Mouse (Mus musculus) kidney, postnatal 0 days (tissue): ENCODE results near the gene Tnk2. TPM values are rescaled to one million over a fixed set of nuclear protein-coding genes. Genes with fewer than 3 reads are reported as not detected.
A peak's percentile ranks its signal among the peaks of the same experiment; 100 is the strongest.

Experiments used
- ATAC-seq: fragments of 200-750 bp; cut with Nextera tagmentation; replicated peaks from 2 replicates; pipeline ENCODE4 v1.8.0; 2017; ENCODE audit warnings: low read depth, moderate number of reproducible peaks, moderate TSS enrichment, moderate library complexity; ENCODE audit not compliant: low FRiP score
- DNase-seq: peaks from one replicate; pipeline ENCODE4 v3.0.0-alpha.2; 2016; ENCODE audit warnings: low spot score
- H3K27ac ChIP-seq: fragments of 300-500 bp; sonication (generic); 2 replicates; pipeline ENCODE4 v1.5.1; 2014; ENCODE audit warnings: mild to moderate bottlenecking
- H3K27me3 ChIP-seq: fragments of 300-500 bp; sonication (generic); 2 replicates; pipeline ENCODE4 v1.6.1; 2014; ENCODE audit warnings: low read length, mixed read lengths; ENCODE audit not compliant: insufficient read depth
- H3K36me3 ChIP-seq: fragments of 300-500 bp; sonication (generic); 2 replicates; pipeline ENCODE4 v1.6.1; 2014; ENCODE audit warnings: low read length, mixed read lengths; ENCODE audit not compliant: insufficient read depth
- H3K4me1 ChIP-seq: fragments of 300-500 bp; sonication (generic); replicated peaks from 2 replicates; pipeline ENCODE4 v1.6.1; 2014; ENCODE audit warnings: antibody characterized with exemption, low read length, mixed read lengths; ENCODE audit not compliant: insufficient read depth
- H3K4me2 ChIP-seq: fragments of 300-500 bp; sonication (generic); 2 replicates; pipeline ENCODE4 v1.6.1; 2014; ENCODE audit warnings: mild to moderate bottlenecking, low read length, moderate library complexity, mixed read lengths
- H3K4me3 ChIP-seq: fragments of 300-500 bp; sonication (generic); replicated peaks from 2 replicates; pipeline ENCODE4 v1.5.1; 2014; ENCODE audit warnings: low read depth, low read length
- H3K9ac ChIP-seq: fragments of 300-500 bp; sonication (generic); 2 replicates; pipeline ENCODE4 v1.6.1; 2014; ENCODE audit warnings: low read depth, low read length
- H3K9me3 ChIP-seq: fragments of 300-500 bp; sonication (generic); replicated peaks from 2 replicates; pipeline ENCODE4 v1.6.1; 2016; ENCODE audit warnings: low read length, inconsistent platforms, mixed read lengths
- CTCF ChIP-seq: IDR thresholded peaks from 2 replicates; pipeline ENCODE4 v1.5.1; 2016; ENCODE audit warnings: antibody characterized with exemption, low read depth, mild to moderate bottlenecking, moderate library complexity
- WGBS: fragments of 180-500 bp; shearing (Covaris S2); extraction: QIAGEN DNeasy Blood & Tissue Kit; methylation state at CpG from one replicate; pipeline ENCODE4 v1.1.7; 2014; 5-methylcytosine and 5-hydroxymethylcytosine counted together
- polyA plus RNA-seq: library from polyadenylated mRNA; unstranded; fragments of >200 nt; fragmentation: Nextera tagmentation; extraction: Ambion mirVana; gene quantifications from 2 replicates; pipeline ENCODE4 v1.2.1, GENCODE M21; 2015

The Tnk2 gene
- polyA plus RNA-seq, 1 experiment from 2014 or later, result 8.4 TPM

DNA sequence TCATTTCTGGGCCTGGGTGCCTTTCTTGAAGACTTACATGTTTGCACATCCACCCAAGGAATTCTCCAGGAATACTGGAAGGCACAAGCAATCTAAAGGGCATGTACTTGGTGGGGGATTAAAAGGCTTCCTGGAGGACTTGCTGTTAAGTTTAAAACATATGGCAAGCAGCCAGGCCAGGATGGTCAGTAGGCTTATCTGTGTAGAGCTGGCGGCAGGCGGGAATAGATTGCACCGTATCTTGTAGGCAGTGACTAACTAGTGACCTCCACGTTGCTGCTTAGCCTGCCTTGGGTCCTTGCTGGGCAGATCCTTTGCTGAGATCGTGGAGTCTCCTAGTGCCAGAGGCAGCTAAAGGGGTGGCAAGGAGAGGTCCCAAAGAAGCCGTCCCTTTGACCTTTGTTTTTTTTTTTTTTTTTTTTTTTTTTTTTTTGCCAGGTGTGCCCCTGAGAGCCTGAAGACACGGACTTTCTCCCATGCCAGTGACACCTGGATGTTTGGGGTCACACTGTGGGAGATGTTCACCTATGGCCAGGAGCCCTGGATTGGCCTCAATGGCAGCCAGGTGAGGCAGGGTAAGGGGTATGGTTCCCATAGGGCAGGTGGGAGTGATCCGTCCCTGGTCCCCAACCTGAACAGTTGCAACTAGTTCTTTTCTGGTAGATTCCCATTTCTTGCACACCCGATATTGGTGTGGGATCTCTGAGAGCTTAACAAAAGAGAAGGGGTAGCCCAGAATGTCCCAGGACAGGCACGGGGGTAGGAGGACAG lies 26.9 kb downstream of the Tnk2 start:
- TF ChIP-seq CTCF, result no peak
- DNase-seq (no peak), ATAC-seq (no peak)
- Histone ChIP-seq H3K27me3 (no peaks in the 10 kb centered on the region), H3K9ac (no peak overlapping the region), H3K4me1 (no peaks in the 10 kb centered on the region; the same call in 1 of the 2 replicates), H3K36me3 (peaks cover 25% of the 10 kb centered on the region), H3K27ac (no peak overlapping the region), H3K4me3 (no peak overlapping the region), H3K4me2 (no peak overlapping the region), H3K9me3 (no peaks in the 10 kb centered on the region)
- WGBS, result 79% methylated on average over 10 of the region's 10 CpGs

DNA sequence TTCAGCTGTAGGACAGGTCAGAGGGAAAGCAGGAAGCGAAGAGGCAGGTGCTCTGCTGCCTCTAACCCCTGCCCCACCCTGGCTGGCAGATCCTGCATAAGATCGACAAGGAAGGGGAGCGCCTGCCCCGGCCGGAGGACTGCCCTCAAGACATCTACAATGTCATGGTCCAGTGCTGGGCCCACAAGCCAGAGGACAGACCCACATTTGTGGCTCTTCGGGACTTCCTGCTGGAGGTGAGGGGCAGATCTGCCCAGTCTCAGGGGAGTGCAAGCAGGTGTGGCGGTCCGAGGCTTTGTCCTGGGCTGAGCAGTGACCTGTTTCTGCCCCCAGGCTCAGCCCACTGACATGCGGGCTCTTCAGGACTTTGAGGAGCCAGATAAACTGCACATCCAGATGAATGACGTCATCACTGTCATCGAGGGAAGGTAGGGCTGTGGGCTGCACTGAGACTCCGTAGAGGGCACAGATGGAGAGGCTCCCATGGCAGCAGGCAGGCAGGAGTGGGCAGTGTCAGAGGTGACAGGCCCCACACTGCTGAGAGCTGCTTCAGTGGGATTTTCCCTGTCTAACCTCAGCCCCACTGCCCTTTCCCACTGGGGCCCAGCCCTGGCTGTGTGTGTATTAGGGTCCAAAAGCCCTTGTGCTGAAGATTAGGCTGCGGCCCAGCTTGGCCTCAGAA lies 27.7 kb downstream of the Tnk2 start:
- TF ChIP-seq CTCF, result no peak
- no peak overlapping the region for H3K27ac ChIP-seq
- H3K9me3 ChIP-seq, result no peaks in the 10 kb centered on the region
- no peak overlapping the region for H3K9ac ChIP-seq
- H3K36me3 ChIP-seq, result peaks cover 34% of the 10 kb centered on the region
- H3K4me2 ChIP-seq, result no peak overlapping the region
- H3K27me3 ChIP-seq, result no peaks in the 10 kb centered on the region
- ATAC-seq (no peak), DNase-seq (no peak)
- no peak overlapping the region for H3K4me3 ChIP-seq
- WGBS, result 55% methylated on average over 13 of the region's 13 CpGs
- H3K4me1 ChIP-seq, result no peaks in the 10 kb centered on the region; the same call in 1 of the 2 replicates

DNA sequence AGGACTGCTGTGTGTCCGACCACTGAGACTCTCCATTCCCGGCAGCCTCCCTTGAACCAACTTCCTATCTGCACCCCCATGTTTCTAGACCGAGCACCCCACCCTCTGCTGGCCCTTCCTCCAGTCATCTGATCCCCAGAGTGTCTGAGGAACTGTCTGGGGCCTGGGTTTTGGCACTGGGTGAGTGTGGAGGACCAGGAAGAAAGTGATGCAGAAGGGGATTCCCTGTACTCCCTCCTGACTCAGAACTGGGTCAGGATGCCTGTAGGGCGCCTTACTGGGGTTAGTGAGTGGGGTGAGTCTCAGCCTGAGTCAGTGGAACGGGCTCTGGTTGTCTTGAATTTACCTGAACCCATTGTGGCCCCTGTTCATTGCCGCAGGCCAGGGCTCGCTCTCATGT lies 28.6 kb downstream of the Tnk2 start:
- no peak for DNase-seq
- 79% methylated on average over 7 of the region's 7 CpGs for WGBS
- Histone ChIP-seq H3K4me3 (no peak overlapping the region), H3K4me2 (no peak overlapping the region), H3K36me3 (peaks cover 38% of the 10 kb centered on the region), H3K27ac (no peak overlapping the region), H3K4me1 (no peaks in the 10 kb centered on the region; the same call in 1 of the 2 replicates), H3K27me3 (no peaks in the 10 kb centered on the region), H3K9ac (no peak overlapping the region), H3K9me3 (no peaks in the 10 kb centered on the region)
- ATAC-seq, result no peak
- no peak for TF ChIP-seq CTCF

DNA sequence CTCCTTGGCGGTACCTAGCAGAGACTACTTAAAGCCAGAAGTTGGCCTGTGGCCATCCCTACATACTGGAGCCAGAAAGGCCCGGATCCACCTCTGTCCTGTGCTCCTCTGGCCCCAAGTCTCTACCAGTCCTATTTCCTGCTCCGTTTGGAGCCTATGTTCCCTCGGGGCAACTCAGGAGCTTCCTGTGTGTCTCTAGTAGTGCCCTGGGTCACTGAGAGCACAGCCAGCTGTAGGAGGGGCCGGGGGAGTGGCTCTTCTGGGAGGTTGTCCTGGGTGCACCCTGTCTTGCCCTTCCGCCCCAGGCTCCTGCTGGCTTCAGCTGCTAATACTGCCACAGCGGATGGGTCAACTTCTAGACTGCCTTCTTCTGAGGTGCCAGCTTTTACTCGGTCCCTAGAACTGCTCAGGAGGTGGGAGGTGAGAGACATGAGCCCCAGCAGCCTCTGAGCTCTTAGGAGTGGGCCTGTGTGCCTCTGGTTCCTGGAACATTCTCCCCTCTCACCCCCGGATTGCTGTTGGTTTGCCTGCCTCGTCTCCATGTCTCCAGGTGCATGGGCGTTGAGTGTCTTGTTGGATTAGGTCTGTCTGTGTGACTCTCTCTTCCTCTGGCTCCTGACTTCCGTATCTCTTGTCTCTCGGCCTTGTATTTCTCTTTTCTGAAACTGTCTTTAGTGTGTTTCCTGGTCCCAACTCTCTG lies 29.3 kb downstream of the Tnk2 start:
- Histone ChIP-seq H3K27ac (no peak overlapping the region), H3K36me3 (peaks cover 38% of the 10 kb centered on the region), H3K27me3 (no peaks in the 10 kb centered on the region), H3K4me3 (no peak overlapping the region), H3K4me1 (no peaks in the 10 kb centered on the region), H3K4me2 (no peak overlapping the region), H3K9ac (no peak overlapping the region), H3K9me3 (no peaks in the 10 kb centered on the region)
- TF ChIP-seq CTCF, result no peak
- no peak for DNase-seq
- 59% methylated on average over 13 of the region's 13 CpGs for WGBS
- peak; percentile 70; the same call in 1 of the 2 replicates for ATAC-seq

DNA sequence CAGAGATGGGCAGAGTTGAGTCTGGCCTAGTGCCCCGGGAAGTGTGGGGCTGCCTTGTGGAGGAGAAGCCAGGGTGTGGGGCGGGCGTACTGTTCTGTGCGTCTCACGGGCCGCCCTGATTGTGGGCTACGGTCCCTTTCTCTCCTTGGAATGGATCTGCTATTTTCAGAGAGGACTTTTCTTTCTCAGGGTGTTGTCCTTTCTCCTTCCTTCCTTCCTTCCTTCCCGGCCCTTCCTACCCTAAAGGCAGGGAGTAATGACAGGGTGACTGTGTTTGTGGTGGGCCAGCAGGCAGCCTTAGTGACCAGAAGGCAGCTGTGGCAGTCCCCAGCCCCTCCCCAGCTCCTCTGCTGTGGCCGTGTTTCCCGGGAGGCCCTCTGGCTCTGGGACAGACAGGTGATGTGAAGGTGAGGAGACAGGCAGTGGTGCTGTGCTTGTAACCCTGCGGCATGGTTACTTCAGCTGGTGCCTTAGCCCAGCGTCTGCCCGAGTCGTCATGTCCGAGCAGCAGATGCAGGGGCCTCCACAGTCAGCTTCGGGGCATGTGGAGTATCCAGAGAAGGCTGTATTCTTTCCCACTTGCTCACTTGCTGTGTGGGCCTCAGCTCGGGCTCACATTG lies 30.6 kb downstream of the Tnk2 start:
- no peak for TF ChIP-seq CTCF
- H3K27me3 ChIP-seq, result no peaks in the 10 kb centered on the region
- H3K9ac ChIP-seq, result no peak overlapping the region
- H3K9me3 ChIP-seq, result no peaks in the 10 kb centered on the region
- WGBS, result 88% methylated on average over 17 of the region's 17 CpGs
- H3K27ac ChIP-seq, result no peak overlapping the region
- H3K4me3 ChIP-seq, result no peak overlapping the region
- peaks cover 38% of the 10 kb centered on the region for H3K36me3 ChIP-seq
- DNase-seq, result no peak
- no peak overlapping the region for H3K4me2 ChIP-seq
- no peaks in the 10 kb centered on the region for H3K4me1 ChIP-seq
- ATAC-seq, result no peak
